Mouse (Mus musculus): ENCODE results near the gene Armc10.
"Not testable (repeated sequence)": the region's sequence is repeated elsewhere in the genome, so short reads cannot be mapped to it uniquely, and the experiment has no call there.

Armc10 gene

DNA sequence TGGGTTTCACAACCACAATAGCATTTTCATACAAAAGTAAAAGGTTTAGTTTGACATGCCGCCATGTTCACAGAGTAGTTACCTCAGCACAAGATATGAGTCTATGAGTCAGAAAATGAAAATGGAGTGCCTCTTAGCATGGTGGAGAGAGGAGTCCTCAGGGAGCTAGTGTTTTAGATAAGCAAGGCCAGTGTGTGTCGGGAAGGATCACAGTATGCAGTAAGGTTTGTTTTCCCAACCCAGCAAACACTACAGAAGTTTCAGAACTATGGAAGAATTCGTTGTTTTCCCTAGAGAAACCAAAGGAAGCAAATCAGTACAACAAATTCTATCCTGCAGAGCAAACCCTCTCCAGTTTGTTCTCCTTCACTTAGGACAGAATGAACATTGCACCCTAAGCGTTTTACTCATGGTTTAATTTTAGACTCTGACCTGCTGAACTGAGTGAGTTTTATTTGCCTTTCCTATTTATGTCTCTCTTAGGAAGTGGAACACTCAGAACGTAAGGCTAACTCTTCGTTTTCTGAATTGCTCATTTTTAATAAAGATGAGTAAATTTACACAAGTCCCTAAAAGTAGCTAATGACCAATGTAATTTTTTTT lies 57.4 kb downstream of the Armc10 start:
- no peak for DNase-seq (ENCODE audit: low spot score)

GRCm38 (mm10) chr5:21703708-21704107 lies 58.1 kb downstream of the Armc10 start:
- no peak for DNase-seq (ENCODE audit: low spot score)

- no peak for DNase-seq (ENCODE audit: low spot score)
These were observed 60.9 kb downstream of the Armc10 start for GRCm38 (mm10) chr5:21706546-21706945.

DNA sequence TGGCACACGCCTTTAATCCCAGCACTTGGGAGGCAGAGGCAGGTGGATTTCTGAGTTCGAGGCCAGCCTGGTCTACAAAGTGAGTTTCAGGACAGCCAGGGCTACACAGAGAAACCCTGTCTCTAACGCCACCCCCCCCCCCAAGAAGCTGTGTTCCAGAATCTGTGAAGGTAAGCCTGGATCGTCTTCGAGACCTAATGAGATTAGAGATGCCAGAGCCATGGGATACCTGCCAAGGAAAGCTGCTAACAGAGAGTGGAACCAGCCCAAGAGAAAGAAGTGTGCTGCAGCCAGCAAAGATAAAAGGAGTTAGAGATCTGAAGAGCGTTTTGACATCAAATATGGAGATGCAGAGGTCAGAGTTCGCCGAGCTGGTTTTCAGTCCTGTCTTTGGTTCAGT lies 62.4 kb downstream of the Armc10 start:
- not testable (repeated sequence) for DNase-seq (ENCODE audit: low spot score)
